Mouse (Mus musculus) heart, postnatal 14 days (tissue): Measurements from ENCODE around the gene Jmjd1c. TPM values are rescaled to one million over a fixed set of nuclear protein-coding genes. Genes with fewer than 3 reads are reported as not detected.

ENCODE experiments used
- DNase-seq, 2 experiments: peaks; one replicate each; pipeline ENCODE4 v3.0.0; 2021 to 2022
- intact Hi-C: fragments of 180-260 bp; cut with DNase I; formaldehyde crosslinking; loops from one replicate; pipeline ENCODE4 v1.15.1; 2025
- total RNA-seq, 2 experiments: library from RNA; stranded (reverse); gene quantifications; 2 replicates each; pipeline ENCODE4 v1.2.3; 2021

Gene Jmjd1c
- total RNA-seq, 2 experiments from 2014 or later: 46.4 to 46.8 TPM

DNA sequence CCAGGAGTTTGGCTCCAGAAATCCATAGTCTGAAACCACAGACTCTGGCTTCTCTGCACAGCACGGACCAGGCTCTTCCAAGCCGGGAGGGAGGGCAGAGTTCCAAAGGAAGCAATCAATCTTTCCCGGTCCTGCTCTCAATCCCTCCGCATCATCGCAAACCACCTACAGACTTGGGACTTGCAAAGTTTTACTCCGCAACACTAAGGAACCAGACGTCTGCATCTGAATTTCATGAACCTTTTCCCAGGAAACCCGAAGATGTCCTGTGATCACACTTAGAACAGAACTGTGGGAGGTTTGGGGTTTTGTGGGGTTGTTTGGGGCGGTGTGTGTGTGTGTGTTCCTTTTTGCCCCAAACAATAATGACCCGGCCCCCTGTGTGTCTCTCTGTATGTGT, 188.4 kb downstream of the Jmjd1c start:
- intact Hi-C loops: no loop called here
- peak in 1 of 2 experiments; percentile 36 for DNase-seq

GRCm38 (mm10) chr10:67284761-67285175, 188.8 kb downstream of the Jmjd1c start:
- intact Hi-C loops: no loop called here
- peak; percentile 49 to 54 for DNase-seq

- intact Hi-C loops: no loop called here
Observed at GRCm38 (mm10) chr10:67285176-67285814, 189.4 kb downstream of the Jmjd1c start, which contains the start of gene Nrbf2. Gene Nrbf2 (minus strand): TSS chr10:67285305.

DNA sequence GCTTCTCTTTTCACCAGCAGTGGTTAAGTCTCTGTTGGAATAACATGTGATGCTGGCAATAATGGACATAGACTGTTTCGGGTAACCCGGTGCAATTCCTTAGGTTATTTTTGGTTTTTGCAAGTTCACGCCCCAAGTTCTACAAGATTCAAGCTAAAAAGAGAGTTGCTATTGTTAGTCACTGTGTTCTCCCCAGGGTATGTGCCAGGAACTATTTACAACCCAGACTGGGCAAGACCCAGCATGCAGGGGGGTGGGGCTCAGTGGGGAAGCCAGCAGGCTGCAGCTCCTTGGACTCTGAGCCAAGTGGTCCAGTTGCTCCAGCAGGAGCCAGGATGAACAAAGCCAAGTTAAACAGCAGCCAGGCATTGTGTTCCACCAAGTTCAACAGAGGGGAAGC, 192.0 kb downstream of the Jmjd1c start:
- intact Hi-C loops: no loop called here
- DNase-seq: peak; percentile 85 to 91

More at GRCm38 (mm10) chr10:67285176-67285814, 189.4 kb downstream of the Jmjd1c start, which contains the start of gene Nrbf2:
- DNase-seq: peak; percentile 87 to 91

GRCm38 (mm10) chr10:67290622-67291021, 194.7 kb downstream of the Jmjd1c start:
- intact Hi-C loops: no loop called here
- no peak for DNase-seq

GRCm38 (mm10) chr10:67291087-67291486, 195.2 kb downstream of the Jmjd1c start:
- no peak for DNase-seq
- intact Hi-C loops: no loop called here

- DNase-seq: no peak
- intact Hi-C loops: no loop called here
Observed at GRCm38 (mm10) chr10:67295331-67295730, 199.4 kb downstream of the Jmjd1c start.

DNA sequence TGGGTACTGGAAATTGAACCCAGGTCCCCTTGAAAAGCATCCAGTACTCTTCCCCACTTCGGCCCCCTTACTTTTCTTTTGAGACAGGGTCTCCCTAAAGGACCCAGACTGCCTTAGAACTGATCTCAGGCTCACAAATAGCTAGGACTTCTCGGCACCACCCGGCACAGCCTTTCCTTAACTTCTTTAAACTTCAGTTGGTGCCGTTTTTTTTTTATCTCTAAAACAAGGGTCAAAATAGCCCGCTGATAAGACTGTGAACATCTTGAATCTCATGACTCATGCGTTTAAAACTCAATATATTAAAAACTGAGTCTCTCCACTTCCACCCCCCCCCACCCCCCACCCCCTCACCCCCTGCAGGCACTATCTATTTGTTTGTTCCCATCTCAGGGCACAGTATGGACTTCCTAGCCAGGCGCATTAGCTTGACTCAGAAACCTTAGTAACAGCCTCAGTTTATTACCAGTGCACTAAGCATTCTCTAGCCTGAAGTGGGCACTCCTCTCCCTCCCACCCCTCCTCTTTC, 200.1 kb downstream of the Jmjd1c start:
- no peak for DNase-seq
- intact Hi-C loops: no loop called here

- intact Hi-C loops: no loop called here
- DNase-seq: no peak
Observed at GRCm38 (mm10) chr10:67296482-67297152, 200.7 kb downstream of the Jmjd1c start.

GRCm38 (mm10) chr10:67297175-67297855, 201.4 kb downstream of the Jmjd1c start:
- no peak for DNase-seq
- intact Hi-C loops: no loop called here

GRCm38 (mm10) chr10:67298856-67299255, 202.9 kb downstream of the Jmjd1c start:
- peak in 1 of 2 experiments; percentile 25 for DNase-seq
- intact Hi-C loops: no loop called here

DNA sequence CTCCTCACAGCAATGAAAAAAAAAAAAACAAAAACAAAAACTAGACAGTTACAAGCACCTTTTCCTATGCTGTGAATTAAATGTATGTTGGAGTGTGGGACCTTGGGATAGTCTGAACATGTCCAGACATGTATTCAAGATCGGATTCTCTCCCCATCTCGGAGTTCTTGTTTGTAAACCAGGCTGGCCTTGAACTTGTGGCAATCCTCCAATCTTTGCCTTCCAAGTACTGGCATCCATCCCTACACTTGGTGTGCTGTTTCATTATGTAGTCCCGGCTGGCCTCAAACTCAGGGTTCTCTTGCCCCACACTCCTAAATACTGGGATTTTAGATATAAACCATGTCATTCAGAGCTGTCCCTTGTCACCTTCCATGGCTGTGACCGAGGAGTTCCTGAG, 203.4 kb downstream of the Jmjd1c start:
- intact Hi-C loops: no loop called here
- DNase-seq: no peak

DNA sequence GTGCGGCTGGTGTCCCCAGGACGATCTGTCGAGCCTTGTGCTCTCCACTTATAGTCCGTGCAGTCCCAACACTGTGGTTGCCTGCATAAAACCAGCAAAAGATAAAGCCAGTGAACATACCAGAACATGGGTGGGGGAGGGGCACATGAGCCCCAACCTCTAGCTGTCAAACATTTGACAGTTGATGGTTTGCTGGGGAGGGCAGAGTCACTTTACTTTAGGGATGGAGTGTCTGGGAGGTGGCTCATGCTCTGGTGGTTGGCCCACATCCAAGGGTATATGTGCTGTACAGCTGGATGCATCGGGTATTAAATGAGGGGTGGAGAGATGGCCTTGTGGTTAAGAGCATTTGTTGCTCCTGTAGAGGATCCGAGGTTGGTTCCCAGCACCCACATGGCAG, 205.1 kb downstream of the Jmjd1c start:
- DNase-seq: no peak
- intact Hi-C loops: no loop called here

GRCm38 (mm10) chr10:67302340-67302739, 206.4 kb downstream of the Jmjd1c start:
- intact Hi-C loops: no loop called here
- DNase-seq: no peak

Other genes with a start within 250 kb of the Jmjd1c start
- gene Reep3, start 820 bp downstream of the Jmjd1c start, total RNA-seq: 10 to 100 TPM; 28.4 to 31.5 TPM
- gene Nrbf2, start 189.2 kb downstream of the Jmjd1c start, total RNA-seq: 1 to 10 TPM; 9.1 to 9.7 TPM